Mouse (Mus musculus): ENCODE results near the gene C1ql4. TPM values are rescaled to one million over a fixed set of nuclear protein-coding genes. Genes with fewer than 3 reads are reported as not detected.

Gene C1ql4
- 0.22 TPM in 1 of 2 replicates, not detected in the other for polyA plus RNA-seq (2014; fragmentation: Nextera tagmentation; extraction: Ambion mirVana)

DNA sequence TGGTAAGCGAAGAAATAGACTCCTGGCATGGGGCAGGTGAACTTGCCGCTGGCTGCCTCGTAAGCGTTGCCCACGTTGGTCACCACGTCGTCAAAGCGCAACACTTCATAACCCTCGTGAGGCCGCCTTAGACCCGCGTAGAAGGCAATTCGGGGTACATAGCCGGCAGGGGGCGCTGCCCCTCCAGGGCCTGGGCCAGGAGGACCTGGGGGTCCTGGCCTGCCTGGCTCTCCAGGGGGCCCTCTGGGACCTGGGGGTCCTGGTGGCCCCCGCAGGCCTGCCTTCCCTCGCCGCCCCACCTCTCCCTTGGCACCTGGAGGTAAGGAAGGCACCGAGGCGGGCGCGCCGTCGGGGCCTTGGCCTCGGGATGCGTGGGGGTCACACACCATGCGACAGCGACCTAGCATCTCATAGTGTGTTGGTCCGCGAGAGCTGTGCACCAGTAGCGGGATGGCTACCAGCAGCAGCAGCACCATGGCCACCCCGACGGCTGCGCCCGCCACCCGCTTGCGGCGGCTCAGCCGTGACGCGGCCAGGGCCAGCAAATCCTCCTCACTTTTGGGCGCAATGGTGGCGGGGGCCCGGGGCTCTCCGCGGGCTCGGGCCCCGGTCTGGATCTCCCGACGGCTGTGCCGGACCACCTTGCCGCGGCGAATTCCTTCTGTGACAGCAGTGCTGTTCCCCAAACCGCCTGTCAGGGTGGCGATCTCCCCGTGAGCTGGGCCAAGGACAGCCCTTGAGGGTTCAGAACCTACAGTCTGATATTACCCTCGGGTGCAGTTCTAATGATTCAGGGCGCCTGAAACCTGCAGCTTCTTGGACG is at the start of gene C1ql4:
Gene C1ql4 (minus strand): TSS at position 565 of the 823 bp plus-strand sequence.
- no peak within 1 kb of the TSS for H3K9ac ChIP-seq (replicated peaks; ENCODE audit: low read depth, low read length)
- H3K4me1 ChIP-seq (ENCODE audit: control insufficient read depth, insufficient read depth, low read length): peaks cover 8% of the 10 kb centered on the region
- peaks cover 6% of the 10 kb centered on the region for H3K36me3 ChIP-seq (ENCODE audit: control insufficient read depth, insufficient read depth, low read length)
- H3K4me3 ChIP-seq (ENCODE audit: low read depth, low read length): peak within 1 kb of the TSS; percentile 17
- H3K9me3 ChIP-seq (ENCODE audit: control insufficient read depth, low read depth, low read length): no peaks in the 10 kb centered on the region
- no peak for ATAC-seq (ENCODE audit: insufficient number of reproducible peaks, insufficient read depth, low FRiP score, low read depth)
- WGBS: 8% methylated on average over 60 of the region's 60 CpGs
- H3K27ac ChIP-seq (ENCODE audit: low read length): no peak within 1 kb of the TSS
- H3K4me2 ChIP-seq (replicated peaks; ENCODE audit: low read depth, low read length): peak within 1 kb of the TSS; percentile 32
- H3K27me3 ChIP-seq (ENCODE audit: control insufficient read depth, insufficient read depth, low read length): peaks cover 58% of the 10 kb centered on the region

DNA sequence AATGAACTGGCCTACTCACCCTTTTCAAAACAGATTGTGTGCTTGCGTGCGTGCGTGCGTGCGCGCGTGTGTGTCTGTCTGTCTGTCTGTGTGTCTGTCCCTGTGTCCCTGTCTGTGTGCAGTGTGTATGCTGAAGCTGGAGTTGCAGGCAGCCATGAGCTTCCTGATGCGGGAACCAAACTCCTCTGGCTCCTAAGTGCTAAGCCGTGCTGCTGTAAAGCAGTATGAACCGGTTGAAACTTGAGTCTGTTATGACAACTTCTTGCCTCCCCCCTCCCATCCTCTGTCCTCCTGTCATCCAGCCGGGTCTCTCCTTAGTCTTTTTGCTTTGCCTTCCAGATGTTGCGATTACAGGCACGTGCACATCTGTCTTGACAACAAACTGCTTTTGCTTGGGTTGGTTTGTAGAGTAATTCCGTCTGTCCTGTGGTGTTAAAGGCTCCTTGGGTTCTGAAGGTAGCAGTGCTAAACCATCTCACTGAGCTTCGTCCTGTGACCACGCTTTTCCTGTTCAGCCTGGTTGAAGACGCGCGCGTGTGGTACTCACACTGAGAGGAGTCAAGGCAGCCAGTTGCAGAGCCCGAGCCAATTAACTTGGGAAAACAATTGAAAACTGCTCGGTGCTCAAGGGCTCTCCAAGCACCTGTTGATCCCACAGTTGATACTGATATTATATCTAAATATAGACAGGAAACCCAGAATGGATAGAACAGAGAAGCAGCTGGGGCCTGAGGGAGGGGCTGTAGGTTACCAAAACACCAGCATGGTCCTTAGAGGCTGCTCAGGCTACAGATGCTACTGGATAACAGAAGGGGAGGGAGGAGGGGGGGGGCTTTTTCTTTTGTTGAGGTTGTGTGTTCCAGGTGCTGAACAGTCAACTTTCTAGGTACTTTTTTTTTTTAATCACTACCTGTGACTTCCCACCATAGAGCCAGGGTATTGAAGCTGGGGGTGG is 42.6 kb upstream of the C1ql4 start:
- Histone ChIP-seq H3K4me2 (replicated peaks; ENCODE audit: low read depth, low read length) (no peak overlapping the region), H3K4me1 (ENCODE audit: control insufficient read depth, insufficient read depth, low read length) (peaks cover 18% of the 10 kb centered on the region), H3K4me3 (ENCODE audit: low read depth, low read length) (no peak overlapping the region), H3K9me3 (ENCODE audit: control insufficient read depth, low read depth, low read length) (no peaks in the 10 kb centered on the region), H3K36me3 (ENCODE audit: control insufficient read depth, insufficient read depth, low read length) (peaks cover 3% of the 10 kb centered on the region; the same call in 1 of the 2 replicates), H3K9ac (replicated peaks; ENCODE audit: low read depth, low read length) (no peak overlapping the region), H3K27ac (ENCODE audit: low read length) (no peak overlapping the region), H3K27me3 (ENCODE audit: control insufficient read depth, insufficient read depth, low read length) (no peaks in the 10 kb centered on the region)
- ATAC-seq (ENCODE audit: insufficient number of reproducible peaks, insufficient read depth, low FRiP score, low read depth): no peak
- 57% methylated on average over 22 of the region's 22 CpGs for WGBS

DNA sequence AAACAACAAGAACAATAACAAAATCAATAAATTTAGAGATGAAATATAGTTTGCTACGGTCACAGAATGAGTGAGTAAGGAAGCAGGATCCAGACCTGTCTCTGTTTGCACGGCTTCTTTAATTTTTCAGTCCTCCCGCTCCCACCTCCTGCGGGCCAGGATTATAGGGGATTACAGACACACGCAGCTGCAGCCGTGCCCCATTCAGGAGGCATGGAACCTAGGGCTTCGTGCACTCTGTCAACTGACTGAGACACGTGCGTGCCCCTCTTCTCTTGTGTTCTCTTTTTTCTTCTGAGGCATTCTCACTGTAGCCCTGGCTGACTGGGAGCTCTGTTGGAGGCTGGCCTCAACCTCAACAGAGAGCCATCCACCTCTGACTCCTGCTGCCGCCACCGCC is 41.8 kb upstream of the C1ql4 start:
- peaks cover 3% of the 10 kb centered on the region; the same call in 1 of the 2 replicates for H3K36me3 ChIP-seq (ENCODE audit: control insufficient read depth, insufficient read depth, low read length)
- ATAC-seq (ENCODE audit: insufficient number of reproducible peaks, insufficient read depth, low FRiP score, low read depth): no peak
- no peak overlapping the region for H3K9ac ChIP-seq (replicated peaks; ENCODE audit: low read depth, low read length)
- H3K9me3 ChIP-seq (ENCODE audit: control insufficient read depth, low read depth, low read length): no peaks in the 10 kb centered on the region
- no peak overlapping the region for H3K4me3 ChIP-seq (ENCODE audit: low read depth, low read length)
- H3K27ac ChIP-seq (ENCODE audit: low read length): no peak overlapping the region
- H3K27me3 ChIP-seq (ENCODE audit: control insufficient read depth, insufficient read depth, low read length): no peaks in the 10 kb centered on the region
- WGBS: 53% methylated on average over 11 of the region's 11 CpGs
- no peak overlapping the region for H3K4me2 ChIP-seq (replicated peaks; ENCODE audit: low read depth, low read length)
- H3K4me1 ChIP-seq (ENCODE audit: control insufficient read depth, insufficient read depth, low read length): peaks cover 18% of the 10 kb centered on the region

DNA sequence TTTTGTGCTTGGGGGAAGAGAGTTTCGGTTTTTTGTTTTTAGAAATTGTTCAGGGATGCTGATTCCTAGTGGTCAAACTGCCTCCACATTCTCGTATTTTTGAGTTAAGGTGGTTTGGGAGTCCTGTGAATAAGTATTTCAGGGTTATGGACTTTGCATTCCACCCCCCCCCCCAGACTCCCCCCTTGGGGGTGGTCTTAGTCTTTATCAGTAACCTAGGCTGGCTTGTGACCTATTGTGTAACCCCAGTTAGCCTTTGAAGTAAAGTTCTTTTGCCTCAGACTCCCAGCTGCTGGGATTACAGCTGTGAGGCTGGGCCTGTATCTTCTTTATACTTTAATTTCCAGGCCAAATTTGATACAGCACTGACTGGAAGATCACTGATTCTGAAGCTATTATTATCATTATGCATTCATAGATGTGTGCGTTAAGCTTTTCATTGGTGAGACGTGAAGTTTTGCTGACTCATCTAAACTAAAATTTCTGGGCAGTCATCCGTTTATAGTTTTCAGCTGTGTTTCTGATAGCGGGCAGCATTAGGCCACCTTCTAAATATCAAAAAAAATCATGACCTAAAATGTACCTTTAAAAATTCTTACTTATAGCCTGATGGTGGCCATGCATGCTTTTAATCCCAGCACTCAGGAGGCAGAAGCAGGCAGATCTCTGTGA is 40.4 kb upstream of the C1ql4 start:
- no peaks in the 10 kb centered on the region for H3K27me3 ChIP-seq (ENCODE audit: control insufficient read depth, insufficient read depth, low read length)
- H3K4me1 ChIP-seq (ENCODE audit: control insufficient read depth, insufficient read depth, low read length): peaks cover 15% of the 10 kb centered on the region
- ATAC-seq (ENCODE audit: insufficient number of reproducible peaks, insufficient read depth, low FRiP score, low read depth): no peak
- no peaks in the 10 kb centered on the region for H3K9me3 ChIP-seq (ENCODE audit: control insufficient read depth, low read depth, low read length)
- no peak overlapping the region for H3K27ac ChIP-seq (ENCODE audit: low read length)
- 63% methylated on average over 6 of the region's 6 CpGs for WGBS
- H3K4me3 ChIP-seq (ENCODE audit: low read depth, low read length): peak overlapping the region; percentile 90
- no peak overlapping the region for H3K9ac ChIP-seq (replicated peaks; ENCODE audit: low read depth, low read length)
- peak overlapping the region; percentile 50 for H3K4me2 ChIP-seq (replicated peaks; ENCODE audit: low read depth, low read length)
- H3K36me3 ChIP-seq (ENCODE audit: control insufficient read depth, insufficient read depth, low read length): no peaks in the 10 kb centered on the region; the same call in 1 of the 2 replicates

DNA sequence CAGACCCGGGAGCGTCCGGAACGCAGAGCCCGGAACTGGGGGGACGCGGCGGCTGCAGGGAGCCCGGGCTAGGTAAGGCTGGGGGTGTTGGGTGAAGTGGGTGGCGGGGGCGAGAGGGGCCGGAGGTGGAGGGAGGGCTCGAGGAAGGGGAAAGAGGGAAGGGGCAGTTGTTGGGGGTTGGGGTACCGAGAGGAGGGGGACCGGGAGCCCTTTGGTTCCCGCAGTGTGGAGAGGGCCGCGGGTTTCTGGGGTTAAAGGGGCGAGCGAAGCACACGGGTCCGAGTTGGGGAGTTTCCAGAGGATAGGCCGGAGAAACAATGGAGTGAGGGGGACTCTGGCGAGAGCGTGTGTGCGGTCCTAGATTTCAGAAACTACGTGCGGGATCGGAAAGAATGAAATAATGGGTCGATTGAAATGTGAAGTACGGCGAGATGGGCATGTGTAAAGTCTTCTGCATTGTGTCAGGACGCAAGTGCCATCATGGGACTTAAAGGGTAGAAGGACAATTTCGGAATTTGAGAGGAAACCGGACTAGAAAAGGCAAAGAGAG is 39.3 kb upstream of the C1ql4 start:
- peaks cover 15% of the 10 kb centered on the region for H3K4me1 ChIP-seq (ENCODE audit: control insufficient read depth, insufficient read depth, low read length)
- peak overlapping the region; percentile 88 for H3K27ac ChIP-seq (ENCODE audit: low read length)
- H3K9me3 ChIP-seq (ENCODE audit: control insufficient read depth, low read depth, low read length): no peaks in the 10 kb centered on the region
- under 1% methylated on average over 35 of the region's 35 CpGs for WGBS
- H3K4me2 ChIP-seq (replicated peaks; ENCODE audit: low read depth, low read length): peak overlapping the region; percentile 50
- no peak; the same call in 1 of the 2 replicates for ATAC-seq (ENCODE audit: insufficient number of reproducible peaks, insufficient read depth, low FRiP score, low read depth)
- H3K4me3 ChIP-seq (ENCODE audit: low read depth, low read length): peak overlapping the region; percentile 90
- peak overlapping the region; percentile 90 for H3K9ac ChIP-seq (replicated peaks; ENCODE audit: low read depth, low read length)
- no peaks in the 10 kb centered on the region for H3K36me3 ChIP-seq (ENCODE audit: control insufficient read depth, insufficient read depth, low read length)
- no peaks in the 10 kb centered on the region for H3K27me3 ChIP-seq (ENCODE audit: control insufficient read depth, insufficient read depth, low read length)

DNA sequence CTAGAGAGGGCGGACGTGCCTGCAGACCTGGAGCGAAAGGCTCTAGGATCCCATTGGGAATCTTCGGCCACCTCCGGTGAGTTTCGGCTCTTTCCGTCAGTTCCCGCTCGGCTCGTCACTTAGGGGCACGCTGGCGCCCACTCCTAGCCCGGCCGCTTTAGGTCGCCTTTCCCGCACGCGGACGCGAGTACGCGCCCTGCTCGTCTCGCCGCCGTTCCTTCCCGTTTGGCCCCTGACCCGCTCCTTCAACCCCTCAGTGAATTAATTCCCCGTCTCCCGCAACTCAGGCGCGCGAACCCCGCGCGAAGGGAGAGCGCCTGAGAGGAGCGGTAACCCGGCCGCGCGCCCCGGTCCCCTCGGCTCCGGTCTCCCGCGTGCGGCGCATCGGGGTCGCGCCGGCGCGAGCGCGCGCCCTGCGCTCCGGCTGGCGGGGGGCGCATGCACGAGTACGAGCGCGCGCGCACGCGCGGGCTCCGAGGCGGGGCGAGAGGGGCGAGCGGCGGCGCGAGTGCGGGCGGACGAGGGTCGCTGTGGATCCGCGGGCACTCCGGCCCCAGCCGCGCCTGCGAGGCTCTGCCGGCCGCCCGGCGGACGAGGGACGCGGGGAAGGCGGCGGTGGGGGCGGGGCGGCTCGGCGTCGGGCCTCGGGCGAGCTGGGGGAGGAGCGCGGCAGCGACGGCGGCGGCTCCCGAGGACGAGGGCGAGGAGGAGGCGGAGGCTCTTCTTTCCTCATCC is 38.6 kb upstream of the C1ql4 start:
- Histone ChIP-seq H3K4me1 (ENCODE audit: control insufficient read depth, insufficient read depth, low read length) (peaks cover 15% of the 10 kb centered on the region), H3K27me3 (ENCODE audit: control insufficient read depth, insufficient read depth, low read length) (no peaks in the 10 kb centered on the region), H3K36me3 (ENCODE audit: control insufficient read depth, insufficient read depth, low read length) (no peaks in the 10 kb centered on the region), H3K4me3 (ENCODE audit: low read depth, low read length) (peak overlapping the region; percentile 90), H3K4me2 (replicated peaks; ENCODE audit: low read depth, low read length) (peak overlapping the region; percentile 50), H3K27ac (ENCODE audit: low read length) (peak overlapping the region; percentile 88), H3K9ac (replicated peaks; ENCODE audit: low read depth, low read length) (peak overlapping the region; percentile 90), H3K9me3 (ENCODE audit: control insufficient read depth, low read depth, low read length) (no peaks in the 10 kb centered on the region)
- ATAC-seq (ENCODE audit: insufficient number of reproducible peaks, insufficient read depth, low FRiP score, low read depth): peak; percentile 88
- WGBS: under 1% methylated on average over 111 of the region's 115 CpGs

DNA sequence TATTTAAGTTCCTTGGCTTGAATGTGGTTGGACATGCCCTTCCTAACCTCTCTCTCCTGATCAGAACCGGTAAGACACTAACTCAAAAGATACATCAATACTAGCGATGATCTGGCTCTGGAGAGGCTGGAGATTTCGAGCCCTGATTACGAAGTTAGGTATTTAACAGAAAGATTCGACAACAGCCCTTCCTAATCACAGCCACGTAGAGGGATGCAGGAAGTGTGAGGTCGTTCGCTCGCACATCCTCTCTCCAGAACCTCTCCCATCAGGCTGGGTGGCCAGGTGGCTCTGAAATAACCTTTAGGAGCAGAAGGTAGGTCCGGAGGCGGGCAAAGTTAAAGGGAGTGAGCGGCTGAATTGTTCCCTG is 38.1 kb upstream of the C1ql4 start, which contains the start of gene Spats2:
Gene Spats2 (plus strand): TSS at position 206 of the 370 bp plus-strand sequence.
- peaks cover 15% of the 10 kb centered on the region for H3K4me1 ChIP-seq (ENCODE audit: control insufficient read depth, insufficient read depth, low read length)
- peak within 1 kb of the TSS; percentile 50 for H3K4me2 ChIP-seq (replicated peaks; ENCODE audit: low read depth, low read length)
- H3K9me3 ChIP-seq (ENCODE audit: control insufficient read depth, low read depth, low read length): no peaks in the 10 kb centered on the region
- H3K36me3 ChIP-seq (ENCODE audit: control insufficient read depth, insufficient read depth, low read length): no peaks in the 10 kb centered on the region
- H3K27me3 ChIP-seq (ENCODE audit: control insufficient read depth, insufficient read depth, low read length): no peaks in the 10 kb centered on the region
- peak within 1 kb of the TSS; percentile 90 for H3K9ac ChIP-seq (replicated peaks; ENCODE audit: low read depth, low read length)
- peak within 1 kb of the TSS; percentile 88 for H3K27ac ChIP-seq (ENCODE audit: low read length)
- no peak for ATAC-seq (ENCODE audit: insufficient number of reproducible peaks, insufficient read depth, low FRiP score, low read depth)
- WGBS: 1% methylated on average over 12 of the region's 12 CpGs
- peak within 1 kb of the TSS; percentile 90 for H3K4me3 ChIP-seq (ENCODE audit: low read depth, low read length)
